Mouse (Mus musculus) gonadal fat pad, adult 2 months (tissue): ENCODE data around the gene Tuba1a. TPM values are rescaled to one million over a fixed set of nuclear protein-coding genes. Genes with fewer than 3 reads are reported as not detected.
"Not testable (repeated sequence)": the region's sequence is repeated elsewhere in the genome, so short reads cannot be mapped to it uniquely, and the experiment has no call there.

Experiments
- DNase-seq: peaks from one replicate; pipeline ENCODE4 v3.0.0-alpha.2; 2012; ENCODE audit warnings: low read depth
- polyA plus RNA-seq: library from polyadenylated mRNA; depleted of rRNA; stranded (reverse); fragments of >200 nt; gene quantifications from 2 replicates; pipeline ENCODE4 v1.2.3, GENCODE M21; 2012

The Tuba1a gene
- polyA plus RNA-seq, 1 experiment, result 2,258 TPM

GRCm38 (mm10) chr15:98954425-98955253 is 1.1 kb upstream of the Tuba1a start:
- DNase-seq, result no peak

GRCm38 (mm10) chr15:98952751-98953400 is 627 bp downstream of the Tuba1a start:
- no peak for DNase-seq

DNA sequence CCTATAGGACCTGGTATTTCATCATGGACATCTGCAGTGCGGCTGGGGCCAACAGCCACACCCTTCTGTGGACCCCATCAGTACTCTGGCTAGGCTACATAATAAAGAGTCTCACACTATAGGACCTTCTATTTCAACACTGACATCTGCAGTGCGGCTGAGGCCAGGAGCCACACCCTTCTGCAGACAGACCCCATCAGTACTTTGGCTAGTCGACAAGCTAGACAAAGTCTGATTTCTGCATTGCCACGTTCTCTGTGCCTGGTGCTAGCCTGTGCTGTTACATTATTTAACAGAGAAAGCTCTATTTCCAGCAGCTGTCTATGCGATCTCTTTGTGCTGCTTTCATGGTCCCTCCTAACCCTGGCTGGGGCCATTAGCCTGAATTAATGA is 1.4 kb downstream of the Tuba1a start:
- no peak for DNase-seq

GRCm38 (mm10) chr15:98951122-98952062 is 2.1 kb downstream of the Tuba1a start:
- not testable (repeated sequence) for DNase-seq

- DNase-seq, result no peak
Observed at GRCm38 (mm10) chr15:98949607-98949892, 4.0 kb downstream of the Tuba1a start.

DNA sequence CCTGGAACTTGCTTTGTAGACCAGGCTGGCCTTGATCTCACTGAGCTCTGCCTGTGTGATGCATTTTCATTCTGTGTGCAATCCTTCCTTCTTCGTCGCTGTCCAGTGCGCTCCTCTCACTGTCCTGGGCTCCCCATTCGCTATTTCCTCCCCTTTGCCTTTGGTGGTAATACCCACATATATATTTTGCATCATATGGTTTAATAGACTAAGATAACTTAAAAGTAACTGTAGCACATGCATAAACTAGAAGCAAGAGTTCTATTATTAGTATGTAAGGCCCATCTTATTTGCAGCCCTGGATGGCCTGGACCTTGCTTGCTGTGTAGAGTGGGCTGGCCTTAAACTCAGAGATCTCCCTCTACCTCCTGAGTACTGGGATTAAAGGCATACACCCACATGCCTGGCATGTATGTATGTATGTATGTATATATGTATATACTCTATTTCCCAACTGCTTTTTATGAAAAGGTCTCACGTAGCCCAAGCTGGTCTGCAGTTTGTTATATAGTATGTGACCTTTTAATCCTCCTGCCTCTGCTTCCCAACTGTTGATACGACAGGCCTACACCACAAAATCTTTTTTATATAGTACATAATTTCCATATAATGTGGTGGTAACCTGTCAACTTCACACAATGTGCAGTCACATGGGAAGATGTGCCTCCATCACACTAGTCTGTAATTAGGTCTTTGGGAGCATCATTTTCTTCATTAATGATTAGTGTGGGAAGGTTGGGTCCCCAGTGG is 4.5 kb downstream of the Tuba1a start:
- no peak for DNase-seq

DNA sequence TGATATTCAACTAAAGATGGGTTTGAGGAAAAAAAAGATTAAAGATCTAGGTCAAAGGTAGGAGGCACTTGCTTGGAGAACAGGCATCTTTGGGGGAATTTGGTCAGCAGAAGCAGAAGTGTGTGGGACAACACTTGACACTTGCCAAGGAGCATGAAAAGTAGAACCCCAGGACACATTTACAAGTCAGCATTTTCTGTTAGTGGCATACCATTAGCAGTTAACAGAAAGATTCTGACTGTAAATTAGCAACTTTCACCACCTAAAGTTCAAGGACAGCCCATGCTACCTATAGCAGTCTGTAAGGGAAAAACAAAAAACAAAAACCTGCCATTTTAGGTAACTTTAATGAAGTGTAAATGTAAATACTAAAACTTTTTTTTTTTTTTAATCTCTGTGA is 5.1 kb downstream of the Tuba1a start:
- no peak for DNase-seq

DNA sequence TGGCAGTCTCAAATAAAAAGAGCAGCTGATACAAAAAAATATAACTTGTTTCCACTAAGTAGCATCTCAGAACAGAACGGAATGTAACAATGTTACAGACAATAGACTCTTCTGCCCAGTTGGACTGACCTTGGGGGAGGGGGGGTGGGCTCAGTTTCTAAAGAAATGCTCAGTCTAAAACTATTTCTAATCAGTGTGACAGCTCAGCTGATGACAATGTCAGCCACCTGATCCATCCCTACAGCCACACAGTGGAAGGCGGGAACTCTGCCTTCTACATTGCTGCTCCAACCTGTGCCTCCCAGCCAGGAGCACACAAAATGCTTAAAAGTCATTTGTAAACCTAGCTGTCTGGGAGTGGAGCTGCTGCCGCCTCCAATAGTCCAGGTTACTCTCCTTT is 5.6 kb downstream of the Tuba1a start:
- no peak for DNase-seq

GRCm38 (mm10) chr15:98943133-98943532 is 10.4 kb downstream of the Tuba1a start:
- no peak for DNase-seq

DNA sequence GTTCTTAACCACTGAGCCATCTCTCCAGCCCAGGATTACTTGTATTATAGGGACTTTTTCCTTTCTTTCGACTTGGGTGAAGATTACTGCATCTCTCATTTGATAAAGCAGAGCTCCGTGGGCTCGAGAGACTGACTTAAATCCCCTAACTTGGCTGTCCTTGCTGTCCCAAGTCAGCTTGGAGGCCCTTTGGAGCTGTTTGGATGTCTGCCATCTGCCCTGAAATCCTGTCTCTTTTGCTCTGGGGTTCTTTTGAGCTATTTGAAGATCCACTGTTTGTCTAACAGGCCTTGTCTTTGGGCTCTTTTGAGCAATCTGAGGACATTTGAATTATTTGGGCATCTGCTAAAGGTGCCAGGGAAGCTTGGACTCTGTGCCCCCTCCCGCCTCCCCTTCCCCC is 11.4 kb downstream of the Tuba1a start:
- DNase-seq, result no peak

- no peak for DNase-seq
Observed at GRCm38 (mm10) chr15:98941539-98941938, 12.0 kb downstream of the Tuba1a start.

GRCm38 (mm10) chr15:98940816-98941215 is 12.7 kb downstream of the Tuba1a start:
- no peak for DNase-seq

- no peak for DNase-seq
Observed at GRCm38 (mm10) chr15:98934217-98934839, 19.2 kb downstream of the Tuba1a start, which contains the start of gene Tuba1b. TSS of gene Tuba1b (minus strand) at chr15:98934565.

GRCm38 (mm10) chr15:98933833-98934216 is 19.7 kb downstream of the Tuba1a start:
- no peak for DNase-seq

DNA sequence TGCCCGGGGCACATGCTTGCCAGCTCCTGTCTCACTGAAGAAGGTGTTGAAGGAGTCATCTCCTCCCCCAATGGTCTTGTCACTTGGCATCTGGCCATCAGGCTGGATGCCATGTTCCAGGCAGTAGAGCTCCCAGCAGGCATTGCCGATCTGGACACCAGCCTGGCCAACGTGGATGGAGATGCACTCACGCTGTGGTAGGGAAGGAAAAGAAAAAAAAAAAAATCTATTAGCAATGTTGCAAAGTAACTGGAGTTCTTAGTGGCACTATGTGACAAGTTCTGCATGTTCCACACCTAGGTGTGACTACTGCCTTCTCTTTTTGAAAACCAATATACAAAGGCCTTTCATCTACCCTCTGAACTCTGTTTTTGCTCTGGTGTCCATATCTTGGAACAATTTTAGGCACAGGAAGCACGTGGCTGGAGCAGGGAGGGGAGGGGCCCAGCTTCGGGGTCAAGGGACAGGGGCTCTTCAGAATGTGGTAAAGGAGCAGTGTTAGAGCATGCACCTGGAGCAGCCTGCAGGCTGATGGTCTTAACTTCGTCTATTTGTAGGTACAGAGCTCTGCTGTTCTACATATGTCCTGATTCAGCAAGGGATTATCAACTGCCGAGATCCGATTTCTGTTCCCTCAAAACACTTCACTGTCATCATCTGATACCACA is 20.4 kb downstream of the Tuba1a start:
- DNase-seq, result not testable (repeated sequence)

DNA sequence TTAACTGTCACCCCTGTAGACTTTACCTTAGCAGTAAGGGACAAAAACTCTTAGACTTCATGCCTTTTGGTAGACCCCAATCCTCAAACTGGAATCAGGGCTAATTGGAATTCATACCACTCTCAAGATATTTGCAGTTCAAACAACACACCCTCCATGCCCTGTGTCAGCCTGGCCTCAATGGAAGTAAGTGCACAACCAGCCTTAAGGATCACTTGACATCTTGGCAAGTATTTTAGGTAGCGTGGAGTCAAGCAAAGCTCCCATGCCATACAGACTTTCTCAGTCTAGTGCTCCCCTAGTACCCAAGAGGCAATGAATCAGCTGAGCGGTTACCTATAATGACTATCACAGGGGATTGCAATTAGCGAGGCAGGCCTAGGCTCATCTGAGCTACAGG is 22.5 kb downstream of the Tuba1a start:
- DNase-seq, result no peak

DNA sequence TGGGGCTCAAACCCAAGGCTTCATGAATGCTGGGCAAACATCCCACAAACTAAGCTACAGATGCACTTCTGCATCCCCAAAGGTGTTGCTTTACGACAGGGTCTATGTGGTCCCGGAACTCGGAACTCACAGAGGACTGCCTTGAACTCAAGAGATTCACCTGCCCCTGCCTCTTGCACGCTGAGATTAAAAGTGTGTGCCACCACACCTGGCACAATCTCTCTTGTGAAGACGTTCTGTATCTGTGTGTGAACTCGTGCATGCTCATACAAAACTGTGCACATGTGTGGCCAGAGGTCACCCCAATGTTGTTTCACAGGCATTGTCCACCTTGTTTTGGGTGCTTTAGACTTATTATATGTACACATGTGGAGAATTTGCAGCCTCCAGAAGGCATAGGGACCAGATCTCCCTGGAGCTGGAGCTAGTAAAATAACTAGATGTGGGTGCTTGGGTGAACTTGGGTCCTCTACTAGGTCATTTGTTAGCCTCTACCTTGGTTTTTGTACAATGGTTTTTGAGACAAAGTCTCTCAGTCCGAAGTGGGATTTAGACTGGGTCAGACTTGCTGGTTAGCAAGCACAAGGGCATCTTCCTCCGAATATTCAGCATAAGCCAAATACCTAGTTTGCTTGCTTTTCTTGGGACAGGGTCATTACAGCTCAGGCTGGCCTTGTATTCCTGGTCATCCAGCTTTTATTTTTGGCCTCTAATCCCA is 23.3 kb downstream of the Tuba1a start:
- no peak for DNase-seq

DNA sequence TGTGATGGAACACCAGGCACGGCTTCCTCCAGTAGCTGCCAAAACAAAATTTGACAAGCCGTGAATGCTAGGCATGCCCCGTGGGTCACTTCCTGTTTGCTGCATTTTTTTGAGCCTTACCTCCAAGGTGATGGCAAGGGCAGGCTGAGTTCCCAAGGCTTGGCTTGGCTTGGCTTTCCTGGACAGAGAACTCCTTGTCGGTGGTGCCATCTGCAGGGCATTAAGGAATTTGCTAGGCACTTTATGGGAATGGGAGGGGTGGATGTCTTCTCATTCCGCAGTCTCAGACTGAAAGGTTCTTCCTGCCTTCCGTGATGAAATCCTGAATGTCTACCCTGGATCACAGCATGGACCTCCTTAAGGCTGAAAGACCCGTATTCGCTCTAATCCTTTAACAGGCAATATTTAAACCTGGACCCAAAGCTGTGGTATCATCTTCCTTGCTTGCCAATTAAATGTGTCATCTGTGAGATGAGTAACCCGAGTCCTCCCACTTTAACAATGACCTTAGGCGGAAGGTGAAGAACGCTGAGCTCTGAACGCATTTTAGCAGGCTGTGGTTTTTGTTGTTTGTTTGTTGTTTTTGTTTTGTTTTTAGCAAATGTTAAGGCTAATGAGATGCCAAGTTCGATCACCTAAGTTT is 24.8 kb downstream of the Tuba1a start:
- no peak for DNase-seq

- DNase-seq, result no peak
Observed at GRCm38 (mm10) chr15:98927566-98927965, 25.9 kb downstream of the Tuba1a start.
